Mouse (Mus musculus): ENCODE data around the gene Veph1.
"Not testable (repeated sequence)": the region's sequence is repeated elsewhere in the genome, so short reads cannot be mapped to it uniquely, and the experiment has no call there.

Gene Veph1

GRCm38 (mm10) chr3:66296545-66296944 lies at the start of gene Veph1:
Veph1 (minus strand) TSS chr3:66296837.
- DNase-seq (ENCODE audit: extremely low read depth, low read depth) = no peak

- no peak for DNase-seq (ENCODE audit: extremely low read depth, low read depth)
Observed at GRCm38 (mm10) chr3:66340742-66341141, 44.1 kb upstream of the Veph1 start.

- no peak for DNase-seq (ENCODE audit: extremely low read depth, low read depth)
Observed at GRCm38 (mm10) chr3:66332401-66332729, 35.7 kb upstream of the Veph1 start.

GRCm38 (mm10) chr3:66331592-66332400 lies 35.2 kb upstream of the Veph1 start:
- peak; percentile 69 for DNase-seq (ENCODE audit: extremely low read depth, low read depth)

GRCm38 (mm10) chr3:66330896-66331579 lies 34.4 kb upstream of the Veph1 start:
- peak; percentile 41 for DNase-seq (ENCODE audit: extremely low read depth, low read depth)

GRCm38 (mm10) chr3:66325962-66326834 lies 29.6 kb upstream of the Veph1 start:
- no peak for DNase-seq (ENCODE audit: extremely low read depth, low read depth)

GRCm38 (mm10) chr3:66325486-66325951 lies 28.9 kb upstream of the Veph1 start:
- no peak for DNase-seq (ENCODE audit: extremely low read depth, low read depth)

- no peak for DNase-seq (ENCODE audit: extremely low read depth, low read depth)
Observed at GRCm38 (mm10) chr3:66314793-66315715, 18.4 kb upstream of the Veph1 start.

- no peak for DNase-seq (ENCODE audit: extremely low read depth, low read depth)
Observed at GRCm38 (mm10) chr3:66310586-66310985, 13.9 kb upstream of the Veph1 start.

GRCm38 (mm10) chr3:66309531-66309930 lies 12.9 kb upstream of the Veph1 start:
- no peak for DNase-seq (ENCODE audit: extremely low read depth, low read depth)

GRCm38 (mm10) chr3:66295236-66295635 lies 1.4 kb downstream of the Veph1 start:
- no peak for DNase-seq (ENCODE audit: extremely low read depth, low read depth)

- DNase-seq (ENCODE audit: extremely low read depth, low read depth) = no peak
Observed at GRCm38 (mm10) chr3:66294729-66295128, 1.9 kb downstream of the Veph1 start.

GRCm38 (mm10) chr3:66292356-66292946 lies 4.2 kb downstream of the Veph1 start:
- DNase-seq (ENCODE audit: extremely low read depth, low read depth) = no peak

- DNase-seq (ENCODE audit: extremely low read depth, low read depth) = no peak
Observed at GRCm38 (mm10) chr3:66263270-66263669, 33.4 kb downstream of the Veph1 start.

GRCm38 (mm10) chr3:66262319-66262718 lies 34.3 kb downstream of the Veph1 start:
- DNase-seq (ENCODE audit: extremely low read depth, low read depth) = no peak

- DNase-seq (ENCODE audit: extremely low read depth, low read depth) = no peak
Observed at GRCm38 (mm10) chr3:66254504-66255105, 42.0 kb downstream of the Veph1 start.

GRCm38 (mm10) chr3:66251842-66252241 lies 44.8 kb downstream of the Veph1 start:
- DNase-seq (ENCODE audit: extremely low read depth, low read depth) = no peak

- DNase-seq (ENCODE audit: extremely low read depth, low read depth) = no peak
Observed at GRCm38 (mm10) chr3:66240476-66240875, 56.2 kb downstream of the Veph1 start.

GRCm38 (mm10) chr3:66236234-66236871 lies 60.3 kb downstream of the Veph1 start:
- DNase-seq (ENCODE audit: extremely low read depth, low read depth) = not testable (repeated sequence)
